Mouse (Mus musculus) skeletal muscle tissue, adult 2 months (tissue): ENCODE results near the gene Ccne1.
"Not testable (repeated sequence)": the region's sequence is repeated elsewhere in the genome, so short reads cannot be mapped to it uniquely, and the experiment has no call there.

Experiments
- DNase-seq: peaks from one replicate; pipeline ENCODE4 v3.0.0-alpha.2; 2012; ENCODE audit warnings: low read depth, low spot score

The Ccne1 gene

DNA sequence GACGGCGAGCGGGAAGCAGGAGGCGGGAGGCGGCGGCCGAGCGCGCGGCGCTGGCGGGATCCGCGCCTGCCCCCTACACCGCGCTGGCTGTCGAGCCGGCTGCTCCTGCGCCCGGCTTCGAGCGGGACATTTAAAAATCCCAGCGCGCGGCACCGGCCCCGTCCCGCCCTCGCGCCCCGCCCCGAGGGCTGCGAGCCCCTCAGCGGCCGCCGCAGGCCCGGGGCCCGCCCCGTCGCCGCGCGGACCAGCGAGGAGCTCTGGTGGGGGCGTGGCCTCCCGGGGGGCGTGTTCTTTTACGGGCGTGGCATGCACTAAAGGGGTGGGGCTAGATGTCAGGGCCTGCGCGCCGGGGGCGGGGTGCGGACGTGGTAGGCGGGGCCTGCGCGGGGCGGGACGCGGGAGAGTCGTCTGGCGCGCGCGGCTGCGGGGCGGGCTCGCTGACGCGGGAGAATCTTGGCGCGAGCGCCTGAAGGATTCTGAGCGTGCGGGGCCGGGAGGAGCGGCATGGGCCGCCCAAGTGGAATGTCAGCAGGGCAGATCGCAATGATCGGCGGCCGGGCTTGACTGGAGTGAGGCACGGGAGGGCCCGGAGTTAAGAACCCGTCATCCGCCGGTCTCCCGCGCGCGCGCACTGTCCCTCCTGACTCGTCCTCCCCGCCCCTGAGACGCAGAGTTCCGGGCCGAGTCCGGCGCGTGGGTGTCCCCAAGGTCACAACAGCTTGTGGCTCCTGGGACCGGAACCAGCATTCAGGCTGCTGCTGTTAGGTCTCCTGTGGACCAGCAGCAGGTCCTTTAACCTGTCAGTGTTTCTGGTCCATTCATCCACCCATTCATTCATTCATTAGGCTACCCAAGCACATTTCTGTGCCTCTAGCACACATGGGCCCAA is at the start of gene Ccne1:
Ccne1 (minus strand) TSS at position 164 of the 889 bp plus-strand sequence.
- DNase-seq, result peak; percentile 94

DNA sequence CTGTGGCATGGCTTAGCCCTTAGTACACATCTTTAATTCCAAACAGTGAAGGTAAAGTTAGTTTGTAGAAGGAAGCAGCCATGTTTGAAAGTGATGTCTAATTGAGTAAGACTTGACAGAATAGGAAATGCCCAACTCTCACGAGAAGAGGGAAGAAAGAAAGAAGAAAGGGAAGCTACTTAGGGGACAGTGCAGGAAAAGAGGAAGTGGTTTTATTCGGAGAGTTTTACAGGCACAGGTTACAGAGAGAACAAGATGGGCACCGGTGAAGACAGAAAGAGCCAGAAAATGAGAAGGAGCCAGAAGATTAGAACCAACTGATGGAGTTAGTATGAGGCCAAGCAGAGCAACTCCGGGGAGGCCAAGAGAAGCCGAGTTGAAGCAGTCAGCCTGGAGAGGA is 48.5 kb upstream of the Ccne1 start:
- no peak for DNase-seq

DNA sequence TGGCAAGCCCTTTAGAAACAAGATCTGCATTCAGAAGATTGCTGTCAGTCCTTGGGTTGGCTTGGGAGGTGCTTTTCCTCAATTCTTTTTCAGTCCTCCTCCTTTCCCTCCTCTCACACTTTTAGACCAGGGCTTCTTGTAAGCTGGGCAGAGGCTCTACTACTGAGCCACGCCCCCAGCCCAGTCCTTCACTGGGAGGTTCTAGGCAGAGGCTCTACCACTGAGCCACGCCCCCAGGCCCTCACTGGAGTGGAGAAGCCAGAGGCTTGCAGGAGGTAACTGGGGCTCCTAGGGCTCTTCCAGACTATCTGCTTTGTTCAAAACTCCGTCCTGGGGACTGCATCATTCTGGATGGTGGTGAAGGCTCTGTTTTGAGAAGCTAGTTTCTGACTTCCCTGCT is 45.2 kb upstream of the Ccne1 start:
- DNase-seq, result no peak

DNA sequence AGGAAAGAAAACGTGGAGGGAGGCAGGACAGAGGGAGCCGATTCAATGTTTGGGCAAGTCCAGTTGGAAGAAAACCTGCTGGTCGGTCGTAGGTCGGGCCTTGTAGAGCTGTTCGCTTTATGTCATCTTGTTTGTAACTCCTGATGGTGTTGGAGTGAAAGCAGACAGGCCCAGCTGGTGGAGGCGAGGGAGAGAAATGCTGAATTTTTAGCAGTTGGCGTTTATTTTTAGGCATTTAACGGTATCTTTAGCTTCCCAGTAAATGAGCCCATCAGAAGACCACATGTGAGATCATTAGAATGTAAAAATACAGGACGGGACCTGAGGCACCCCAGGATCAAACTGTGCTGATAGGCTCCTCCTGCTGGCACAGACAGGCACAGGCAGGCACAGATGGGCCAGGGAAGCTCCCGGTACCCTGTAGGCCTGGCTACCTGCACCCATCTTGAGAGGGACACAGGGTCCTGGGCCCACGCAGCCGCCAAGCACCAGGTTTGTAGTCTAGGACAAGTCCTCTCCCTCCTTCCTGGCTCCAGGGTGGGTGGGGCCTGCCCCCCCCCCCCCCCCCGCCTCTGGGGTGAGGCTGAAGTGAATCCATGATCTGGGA is 44.5 kb upstream of the Ccne1 start:
- no peak for DNase-seq

DNA sequence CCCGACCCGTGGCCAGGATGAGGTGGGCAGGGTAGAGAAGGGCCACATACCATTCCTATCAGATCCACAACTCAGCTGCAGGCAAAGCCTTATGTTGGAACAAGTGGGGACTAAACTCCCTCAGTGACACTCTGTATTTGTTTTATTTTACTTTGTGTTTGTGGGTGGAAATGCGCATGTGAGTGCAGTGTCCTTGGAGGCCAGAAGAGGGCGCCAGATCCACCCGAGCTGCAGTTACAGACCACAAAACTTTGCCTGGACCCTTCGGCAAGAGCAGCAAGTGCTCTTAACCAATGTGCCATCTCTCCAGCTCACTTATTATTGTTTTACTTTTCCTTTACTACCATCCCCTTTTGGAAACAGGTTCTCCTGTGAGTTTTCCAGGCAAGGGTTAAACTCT is 40.1 kb upstream of the Ccne1 start:
- DNase-seq, result no peak

DNA sequence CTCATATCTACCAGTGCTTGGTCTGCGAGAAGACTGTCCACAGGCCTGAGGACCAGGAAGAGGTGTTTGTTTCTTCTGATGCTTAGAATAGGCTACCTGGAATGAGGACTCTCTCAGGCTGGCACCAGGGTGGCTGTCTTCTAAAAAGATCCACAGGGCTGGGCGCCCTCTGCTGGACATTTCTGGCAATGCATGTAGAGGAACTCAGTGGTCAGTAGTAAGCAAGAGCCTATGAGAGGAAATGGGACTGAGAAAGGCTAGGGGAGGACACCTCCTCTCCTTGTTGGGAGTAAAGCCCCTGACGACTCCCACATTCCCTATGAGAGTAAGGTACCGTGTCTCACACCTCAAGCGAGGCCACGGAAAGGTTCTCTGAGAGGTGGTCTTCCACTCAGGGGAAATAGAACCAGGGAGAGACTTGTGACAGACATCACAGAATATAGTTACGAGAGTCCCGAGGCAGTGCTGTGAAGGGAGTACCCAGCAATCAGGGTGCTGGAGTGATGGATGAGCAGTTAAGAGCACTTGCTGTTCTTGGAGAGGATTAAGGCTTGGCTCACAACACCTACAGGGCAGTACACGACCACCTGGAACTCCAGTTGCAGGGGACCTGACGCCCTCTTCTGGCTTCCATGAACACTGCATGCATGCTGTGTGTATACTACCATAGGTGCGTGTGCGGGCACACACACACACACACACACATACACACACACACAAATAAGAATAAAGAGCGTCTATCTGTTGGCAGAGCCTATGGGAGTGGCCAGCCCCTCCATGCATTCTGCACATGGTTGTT is 34.6 kb upstream of the Ccne1 start:
- DNase-seq, result peak; percentile 81

DNA sequence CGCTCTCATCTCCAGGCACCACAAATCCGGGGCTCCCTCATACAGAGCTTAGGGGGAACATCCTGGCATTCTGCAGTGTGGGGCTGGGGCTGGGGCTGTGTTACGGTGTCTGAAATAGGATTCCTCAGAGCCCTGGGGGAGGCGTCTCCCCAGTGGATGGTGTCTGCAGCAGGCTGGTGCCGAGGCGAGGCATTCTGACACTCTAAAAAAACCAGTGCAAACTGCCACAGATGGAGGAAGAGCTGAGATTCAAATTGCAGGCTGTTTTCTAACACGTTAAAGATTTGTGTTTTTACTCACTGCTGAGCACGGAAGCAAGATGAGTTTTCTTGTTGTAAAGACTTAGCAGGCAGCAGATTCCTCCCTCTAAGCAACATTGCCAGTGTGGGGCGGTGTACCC is 33.0 kb upstream of the Ccne1 start:
- no peak for DNase-seq

DNA sequence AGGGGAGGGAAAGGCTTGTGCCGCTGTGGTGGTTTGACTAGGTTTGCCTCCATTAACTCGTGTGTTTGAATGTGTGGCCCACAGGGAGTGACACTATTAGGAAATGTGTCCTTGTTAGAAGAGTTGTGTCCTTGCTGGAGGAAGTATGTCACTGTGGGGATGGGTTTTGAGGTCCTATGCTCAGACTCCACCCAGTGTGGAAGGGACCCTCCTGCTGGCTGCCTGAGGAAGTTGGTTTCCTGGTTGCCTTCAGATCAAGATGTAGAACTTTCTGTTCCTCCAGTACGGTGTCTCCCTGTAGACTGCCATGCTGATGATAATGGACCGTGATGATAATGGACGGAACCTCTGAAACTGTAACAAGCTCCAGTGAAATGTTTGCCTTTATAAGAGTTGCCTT is 27.1 kb upstream of the Ccne1 start:
- DNase-seq, result no peak

DNA sequence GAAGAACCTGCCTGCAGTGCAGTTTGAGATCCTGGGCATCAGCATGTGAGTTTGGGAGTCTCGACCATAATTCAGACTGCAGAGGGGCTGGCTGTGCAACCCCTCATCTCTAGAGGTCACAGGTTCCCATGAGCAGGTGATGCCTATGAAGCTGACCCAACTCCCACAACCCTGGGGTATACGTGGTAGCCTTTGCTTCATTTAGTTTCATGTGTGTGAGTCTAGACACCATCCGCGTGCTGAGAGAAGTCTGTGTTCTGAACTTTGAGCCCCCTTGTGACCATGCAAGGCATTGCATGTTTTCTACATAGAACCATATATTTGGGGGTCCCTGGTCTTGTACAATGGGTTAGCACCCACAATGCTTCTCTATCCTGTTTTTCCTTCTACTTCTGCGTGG is 23.9 kb upstream of the Ccne1 start:
- peak; percentile 13 for DNase-seq

DNA sequence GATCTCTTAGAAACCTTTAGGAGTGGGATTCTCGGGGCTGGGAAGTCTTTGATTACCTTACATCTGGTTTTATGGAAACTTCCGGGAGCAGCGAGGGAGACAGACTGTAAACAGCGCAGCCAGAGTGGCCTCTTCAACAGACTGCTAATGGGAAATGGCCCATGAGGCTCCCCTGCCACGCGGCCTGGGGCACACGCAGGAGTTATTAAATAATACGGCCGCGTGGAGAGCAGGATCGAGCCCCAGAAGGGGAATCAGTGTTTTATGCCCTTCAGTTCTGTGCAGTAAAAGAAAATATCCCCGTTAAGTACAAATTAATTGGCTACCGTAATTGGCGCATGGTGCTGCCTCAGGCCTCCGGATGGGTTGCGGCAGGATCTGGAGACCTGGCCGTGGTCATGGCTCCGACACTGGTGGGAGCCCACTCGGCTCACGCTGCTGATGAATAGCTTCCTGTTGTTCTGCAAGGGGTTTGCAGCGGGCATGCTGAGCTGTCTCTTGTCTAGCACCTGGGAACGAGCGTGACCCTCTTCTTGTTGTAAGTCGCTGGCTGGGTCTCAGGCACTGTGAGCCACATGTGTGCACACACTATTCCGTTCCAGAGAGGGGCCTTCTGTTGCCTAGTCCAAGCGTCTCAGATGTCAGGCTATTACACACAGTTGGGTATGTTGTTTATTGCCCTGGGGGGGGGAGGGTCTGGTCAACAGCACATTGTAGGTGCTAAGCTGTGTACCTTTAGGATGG is 22.8 kb upstream of the Ccne1 start:
- DNase-seq, result no peak

DNA sequence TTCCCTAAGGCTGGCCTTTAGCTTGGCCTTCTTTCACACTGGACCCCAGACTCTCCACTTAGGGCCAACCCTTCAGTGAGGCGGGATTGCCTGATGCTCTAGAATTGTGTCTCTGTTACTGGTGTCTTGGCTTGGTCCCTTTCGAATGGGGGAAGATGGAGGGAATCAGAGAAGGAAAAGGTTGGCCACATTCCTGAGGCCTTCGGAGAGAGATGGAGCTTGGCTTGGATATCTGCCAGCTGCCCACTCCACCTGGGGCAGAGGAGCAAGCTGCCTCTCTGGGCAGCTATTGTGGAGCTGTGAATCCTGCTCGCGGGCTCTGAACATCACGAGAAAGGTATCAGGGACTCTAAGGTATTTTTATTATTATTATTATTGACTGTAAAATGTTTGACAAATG is 22.2 kb upstream of the Ccne1 start:
- DNase-seq, result no peak

DNA sequence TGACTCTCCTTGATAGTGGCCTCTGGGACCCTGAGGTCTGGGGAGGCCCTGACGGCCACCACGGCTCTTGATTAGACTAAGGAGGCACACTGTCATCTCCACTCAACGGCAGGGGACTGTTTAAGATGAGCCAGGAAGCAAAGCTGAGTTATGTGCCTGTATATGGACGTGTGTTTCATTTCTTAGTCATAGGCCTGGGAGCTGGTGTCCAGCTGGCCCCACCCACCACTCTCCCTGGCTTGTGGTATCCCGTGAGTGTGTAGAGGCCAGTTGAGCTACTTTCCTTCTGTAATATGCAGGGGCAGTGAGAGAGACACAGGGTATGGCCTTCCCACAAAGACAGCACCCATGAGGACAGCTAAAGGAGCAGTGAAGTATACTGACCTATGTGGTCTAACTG is 20.9 kb upstream of the Ccne1 start:
- DNase-seq, result not testable (repeated sequence)

DNA sequence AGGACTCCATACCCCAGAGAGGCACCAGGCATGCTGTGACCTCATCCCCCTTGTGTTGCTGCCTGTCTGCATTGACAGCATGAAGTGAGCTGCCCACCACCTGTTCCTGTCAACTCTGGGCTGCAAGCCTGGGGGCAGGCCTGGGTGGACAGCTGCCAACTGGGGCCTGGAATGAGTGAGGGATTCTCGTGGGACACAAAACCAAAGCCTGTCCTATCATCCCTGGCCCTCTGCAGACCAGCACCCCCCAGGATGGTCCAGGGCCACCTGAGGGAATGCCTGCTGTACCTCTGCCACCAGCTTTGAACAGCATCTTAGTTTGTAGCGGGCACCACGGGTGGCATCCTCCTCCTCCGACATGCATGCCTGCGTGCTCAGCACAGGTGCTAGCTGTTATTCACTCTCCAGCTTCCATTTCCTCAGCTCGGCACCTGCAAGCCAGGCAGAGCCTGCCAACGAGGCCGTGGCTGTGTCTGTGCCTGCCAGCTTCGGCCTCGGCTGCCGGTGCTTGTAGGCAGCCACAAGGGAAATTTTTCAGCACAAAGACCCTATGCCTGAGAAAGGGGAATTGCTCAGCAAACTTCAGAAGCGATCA is 18.3 kb upstream of the Ccne1 start:
- no peak for DNase-seq

DNA sequence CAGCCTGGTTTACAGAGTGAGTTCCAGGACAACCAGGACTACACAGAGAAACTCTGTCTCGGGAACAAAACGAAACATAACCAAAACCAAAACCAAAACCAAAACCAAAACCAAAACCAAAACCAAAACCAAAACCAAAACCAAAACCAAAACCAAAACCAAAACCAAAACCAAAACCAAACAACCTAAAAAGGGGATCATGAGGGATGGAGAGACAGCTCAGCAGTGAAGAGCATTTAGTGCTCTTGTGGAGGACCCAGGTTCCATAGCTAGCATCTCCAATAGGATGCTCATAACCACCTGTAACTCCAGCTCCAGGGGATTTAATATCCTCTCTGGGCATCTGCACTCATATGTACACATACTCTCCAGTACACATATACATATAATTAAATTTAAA is 16.8 kb upstream of the Ccne1 start:
- DNase-seq, result not testable (repeated sequence)

DNA sequence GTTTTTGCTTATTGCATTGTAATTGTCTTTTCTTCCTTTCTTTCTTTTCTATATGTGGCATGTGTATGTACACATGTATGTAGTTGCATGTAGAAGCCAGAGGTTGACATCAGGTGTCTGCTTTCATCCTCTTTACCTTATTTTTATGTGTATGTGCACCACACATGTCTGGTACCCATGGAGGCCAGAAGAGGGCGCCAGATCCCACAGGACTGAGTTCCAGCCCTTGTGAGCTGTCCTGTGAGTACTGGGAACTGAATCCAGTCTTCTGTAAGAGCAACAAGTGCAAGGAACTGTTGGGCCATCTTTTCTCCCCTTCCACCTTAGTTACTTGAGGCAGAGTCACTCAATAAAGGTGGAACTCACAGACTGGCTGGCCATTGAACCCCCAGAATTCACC is 11.3 kb upstream of the Ccne1 start:
- DNase-seq, result no peak

DNA sequence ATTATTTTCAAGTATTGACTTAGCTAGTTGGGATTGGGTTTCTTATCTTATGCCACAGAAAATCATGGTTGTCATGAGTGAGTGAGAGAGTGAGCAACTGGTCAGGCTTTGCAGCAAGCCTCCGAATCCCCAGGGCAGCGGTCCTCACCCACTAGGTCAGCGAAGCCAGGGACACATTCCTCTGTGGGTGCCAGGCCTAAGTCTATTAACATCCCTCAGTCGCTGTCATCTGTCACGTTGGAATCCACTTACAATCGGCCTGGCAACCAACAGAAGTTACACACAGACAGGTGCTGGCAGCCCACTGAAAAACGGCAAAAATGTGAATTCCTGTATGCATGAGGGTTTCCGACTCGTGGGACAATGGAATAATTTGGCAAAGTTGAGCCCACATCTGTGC is 5.1 kb upstream of the Ccne1 start:
- DNase-seq, result no peak

DNA sequence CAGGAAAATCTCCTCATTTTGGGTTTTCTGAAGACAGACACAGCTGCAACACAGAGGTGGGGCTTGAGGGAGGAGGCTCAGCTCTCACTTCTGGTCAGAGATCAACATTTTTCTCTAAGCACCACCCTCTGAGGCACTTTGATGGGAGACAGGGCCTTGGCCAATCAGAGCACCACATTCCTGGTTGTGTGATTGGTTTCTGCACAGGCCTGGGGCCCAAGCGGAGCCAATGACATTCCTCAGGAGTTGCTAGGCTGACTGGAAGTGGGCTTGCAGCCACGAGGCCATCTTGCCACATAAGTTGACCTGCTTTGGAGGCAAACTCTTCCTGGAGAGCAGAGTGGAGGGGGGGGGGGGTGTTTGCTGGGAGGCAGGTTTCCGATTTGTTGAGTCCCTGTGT is 4.7 kb upstream of the Ccne1 start:
- peak; percentile 77 for DNase-seq

DNA sequence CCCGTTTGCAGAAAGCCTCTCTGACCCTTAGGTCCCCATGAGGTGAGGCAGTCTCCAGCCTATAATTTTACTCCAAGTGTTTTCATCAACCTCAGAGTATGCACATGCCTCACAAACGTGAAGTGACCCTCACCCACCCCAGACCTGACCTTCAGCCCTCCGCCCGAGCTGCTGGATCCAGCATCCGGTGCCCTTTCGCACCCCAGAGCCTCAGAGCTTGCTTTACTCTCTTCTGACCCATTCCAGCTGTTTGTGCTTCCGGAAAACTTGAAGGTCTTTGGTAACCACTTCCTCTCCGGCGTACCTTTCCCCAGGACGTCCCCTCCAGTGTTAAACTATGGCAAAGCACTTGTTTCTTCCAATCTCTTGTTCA is 912 bp upstream of the Ccne1 start:
- no peak for DNase-seq

DNA sequence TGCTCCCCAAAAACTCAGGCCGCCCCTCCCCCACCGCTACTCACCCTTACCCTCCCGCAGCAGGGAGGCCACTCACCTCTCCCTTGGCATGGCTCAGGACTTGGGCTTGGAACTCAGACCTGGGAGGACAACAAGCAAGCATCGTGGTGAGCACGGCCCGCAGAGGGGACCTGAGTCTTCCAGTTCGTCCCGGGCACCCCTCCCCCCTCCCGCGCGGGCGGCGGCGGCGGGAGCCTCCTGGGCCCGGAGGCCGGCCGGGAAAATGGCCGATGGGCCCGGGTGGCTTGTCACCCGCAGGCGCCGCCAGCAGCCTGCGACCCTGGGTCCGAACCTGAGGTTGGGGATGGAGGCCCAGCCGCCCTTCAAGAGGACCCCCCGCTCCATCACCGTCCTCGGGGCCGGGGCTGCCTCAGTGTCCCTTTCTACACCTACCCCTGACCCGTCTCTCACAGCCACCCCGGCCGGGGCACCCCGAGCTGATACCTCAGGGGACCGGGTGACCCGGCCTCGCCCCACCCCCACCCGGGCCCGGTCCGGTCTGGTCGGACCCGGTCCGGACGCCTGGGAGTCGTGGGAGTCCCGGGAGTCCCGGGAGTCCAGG is 523 bp downstream of the Ccne1 start:
- no peak for DNase-seq

DNA sequence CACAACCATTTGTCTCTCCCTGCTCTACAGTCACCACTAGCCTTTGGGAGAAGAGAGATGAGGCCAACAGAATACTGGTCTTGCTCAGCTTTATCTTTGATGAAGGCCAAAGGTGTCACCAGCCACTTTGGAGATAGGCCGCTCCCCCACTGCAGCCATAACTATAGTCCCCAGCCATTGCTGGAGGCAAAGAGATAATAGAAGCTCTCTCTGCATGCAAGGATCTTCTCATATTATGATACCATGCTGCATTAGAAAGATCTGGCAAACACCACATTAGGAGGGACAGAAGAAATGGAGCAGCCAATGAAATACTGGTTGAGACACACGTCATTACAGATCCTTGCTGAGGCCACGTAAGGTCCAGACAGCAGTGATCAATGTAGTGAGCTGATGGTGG is 2.0 kb downstream of the Ccne1 start:
- no peak for DNase-seq

DNA sequence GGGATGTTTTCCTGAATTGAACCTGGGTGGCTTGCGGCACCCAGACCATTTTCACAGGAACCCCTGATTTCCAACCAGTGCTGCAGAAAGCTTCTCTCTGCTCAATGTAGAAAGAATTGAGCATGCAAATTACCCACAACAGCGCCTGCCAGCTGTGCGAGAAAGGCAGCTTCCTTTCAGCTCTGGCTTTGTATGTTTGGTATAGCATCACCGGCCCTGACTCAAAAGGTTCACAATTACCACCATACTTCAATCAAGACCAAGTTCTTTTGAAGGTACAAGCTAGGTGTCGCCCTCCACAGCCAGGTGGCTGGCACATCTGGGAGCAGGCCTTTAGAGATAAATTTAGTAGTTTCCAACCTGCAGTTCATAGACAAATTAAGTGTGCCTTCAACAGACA is 3.2 kb downstream of the Ccne1 start:
- no peak for DNase-seq
